Mouse (Mus musculus) stomach, postnatal 0 days (tissue): ENCODE measurements around the gene 1810065E05Rik.

Source experiments
- CTCF ChIP-seq: IDR thresholded peaks from 2 replicates; pipeline ENCODE4 v1.5.1; 2016; ENCODE audit warnings: antibody characterized with exemption, low read depth, mild to moderate bottlenecking, moderate library complexity
- EP300 ChIP-seq: optimal IDR thresholded peaks from 2 replicates; pipeline ENCODE3; 2016; ENCODE audit warnings: antibody characterized with exemption

GRCm38 (mm10) chr11:58408066-58408465 lies 12.8 kb upstream of the 1810065E05Rik start:
- TF ChIP-seq CTCF (no peak), EP300 (no peak)
